9 mouse cellular contexts compared by ENCODE assay signal in genomic region chr4:53339125-53340020, GRCm38 (mm10).
DNase-seq lines count a peak whose midpoint lies in the region; ATAC-seq and TF ChIP-seq lines count a peak whose summit lies in the region.
"Had no signal": no experiment of that assay in that cellular context is flagged by ENCODE, and none has a peak within 500 bp of the region (broad histone marks: within the 10 kb centered on the region; RNA-seq: fewer than 3 reads in every experiment).

No protein-coding gene starts in this region.

- H3K4me2 ChIP-seq in kidney, postnatal 0 days (ENCODE audit: low read length), result no peak overlapping the region
- H3K4me2 ChIP-seq: liver, embryonic 13.5 days had no signal

- H3K9ac ChIP-seq in heart, adult 2 months (ENCODE audit: low read depth, low read length), result no peak overlapping the region
- no peak overlapping the region for H3K9ac ChIP-seq in kidney, postnatal 0 days (ENCODE audit: low read depth, low read length)
- H3K9ac ChIP-seq: liver, embryonic 13.5 days had no signal

- no peak for TF ChIP-seq CTCF in heart, adult 2 months (IDR thresholded peaks at IDR 0.05)
- TF ChIP-seq CTCF in kidney, postnatal 0 days (IDR thresholded peaks at IDR 0.05; ENCODE audit: low read depth), result no peak
- no peak for TF ChIP-seq CTCF in thymus, adult 2 months (IDR thresholded peaks at IDR 0.05; ENCODE audit: borderline replicate concordance, control insufficient read depth, extremely low read depth, insufficient read depth, low read length, poor library complexity)

- TF ChIP-seq EP300 in heart, adult 2 months (IDR thresholded peaks at IDR 0.05; ENCODE audit: insufficient read depth, low read depth, low read length), result no peak

- H3K27ac ChIP-seq in heart, adult 2 months, result peak overlapping the region; percentile 32
- no peak overlapping the region; the same call in 1 of the 2 replicates for H3K27ac ChIP-seq in heart, embryonic 10.5 days
- H3K27ac ChIP-seq in kidney, postnatal 0 days, result 0 out of 2 replicates have a peak overlapping the region, but pooled peaks have one; percentile 34
- H3K27ac ChIP-seq in thymus, adult 2 months (ENCODE audit: control insufficient read depth, insufficient read depth, low read length), result no peak overlapping the region
- H3K27ac ChIP-seq: liver, embryonic 13.5 days had no signal

- intact Hi-C loops in heart, adult 2 months (cut with DNase I), result loop anchor here (5.0 kb wide), 2 partner anchors 77 to 182 kb away; partner anchors contain the start of gene Abca1

- H3K27me3 ChIP-seq in heart, adult 2 months (ENCODE audit: control insufficient read depth, insufficient read depth, low read length), result no peaks in the 10 kb centered on the region
- no peaks in the 10 kb centered on the region for H3K27me3 ChIP-seq in heart, embryonic 10.5 days (ENCODE audit: insufficient read depth, poor library complexity, severe bottlenecking)
- no peaks in the 10 kb centered on the region for H3K27me3 ChIP-seq in kidney, postnatal 0 days (ENCODE audit: insufficient read depth, low read length)
- no peaks in the 10 kb centered on the region for H3K27me3 ChIP-seq in thymus, adult 2 months (ENCODE audit: control insufficient read depth, insufficient read depth, low read length)
- H3K27me3 ChIP-seq: liver, embryonic 13.5 days had no signal

- no peaks in the 10 kb centered on the region for H3K9me3 ChIP-seq in heart, embryonic 10.5 days
- no peaks in the 10 kb centered on the region for H3K9me3 ChIP-seq in kidney, postnatal 0 days (replicated peaks; ENCODE audit: low read length)
- H3K9me3 ChIP-seq: liver, embryonic 13.5 days had no signal

- no peaks in the 10 kb centered on the region for H3K36me3 ChIP-seq in heart, adult 2 months (ENCODE audit: control insufficient read depth, insufficient read depth, low read length)
- H3K36me3 ChIP-seq in heart, embryonic 10.5 days, result no peaks in the 10 kb centered on the region
- no peaks in the 10 kb centered on the region for H3K36me3 ChIP-seq in kidney, postnatal 0 days (ENCODE audit: insufficient read depth, low read length)
- no peaks in the 10 kb centered on the region for H3K36me3 ChIP-seq in thymus, adult 2 months (ENCODE audit: control insufficient read depth, insufficient read depth, low read length)
- H3K36me3 ChIP-seq: liver, embryonic 13.5 days had no signal

- no peaks in the 10 kb centered on the region for H3K79me2 ChIP-seq in heart, adult 2 months (replicated peaks; ENCODE audit: control insufficient read depth, insufficient read depth, low read length)

- peak in 1 of 2 experiments; percentile 33 for DNase-seq in heart, adult 2 months
- no peak for DNase-seq in heart, embryonic 10.5 days (ENCODE audit: low spot score)
- DNase-seq in ovary, adult 18-20 months (ENCODE audit: low spot score), result peak; percentile 37
- DNase-seq in ovary, postnatal 10 days (ENCODE audit: low spot score), result no peak
- peak; percentile 21 for DNase-seq in kidney, postnatal 0 days (ENCODE audit: low spot score)
- DNase-seq in thymus, adult 2 months, result no peak
- DNase-seq in c-Kit-positive CD71-positive TER-119-positive erythroid progenitor cells, embryonic 14.5 days (ENCODE audit: low spot score), result no peak
- no peak for DNase-seq in left cerebral cortex, adult 11 months (ENCODE audit: low spot score)
- DNase-seq: liver, embryonic 13.5 days had no signal

- TF ChIP-seq POLR2A in heart, adult 2 months (IDR thresholded peaks at IDR 0.05; ENCODE audit: insufficient read depth, low read depth, low read length), result no peak
- no peak for TF ChIP-seq POLR2A in thymus, adult 2 months (IDR thresholded peaks at IDR 0.05; ENCODE audit: control insufficient read depth, extremely low read depth, insufficient read depth, low read length, poor library complexity)

- ATAC-seq in kidney, postnatal 0 days (replicated peaks; ENCODE audit: low FRiP score, low read depth), result no peak

- WGBS in heart, adult 2 months, result 37% methylated on average over 12 of the region's 12 CpGs
- 64% methylated on average over 12 of the region's 12 CpGs for WGBS in heart, embryonic 10.5 days
- WGBS in kidney, postnatal 0 days, result 55% methylated on average over 12 of the region's 12 CpGs
- 88% methylated on average over 12 of the region's 12 CpGs for WGBS in thymus, adult 2 months

- H3K4me3 ChIP-seq in heart, adult 2 months, result no peak overlapping the region
- no peak overlapping the region for H3K4me3 ChIP-seq in heart, embryonic 10.5 days
- H3K4me3 ChIP-seq in kidney, postnatal 0 days (replicated peaks; ENCODE audit: low read depth, low read length), result no peak overlapping the region
- no peak overlapping the region for H3K4me3 ChIP-seq in thymus, adult 2 months (ENCODE audit: control insufficient read depth, insufficient read depth, low read length)
- H3K4me3 ChIP-seq: liver, embryonic 13.5 days had no signal

- peaks cover 8% of the 10 kb centered on the region for H3K4me1 ChIP-seq in heart, adult 2 months (ENCODE audit: control insufficient read depth, insufficient read depth, low read length)
- H3K4me1 ChIP-seq in heart, embryonic 10.5 days, result peaks cover 14% of the 10 kb centered on the region
- H3K4me1 ChIP-seq in kidney, postnatal 0 days (replicated peaks; ENCODE audit: insufficient read depth, low read length), result no peaks in the 10 kb centered on the region
- peaks cover 4% of the 10 kb centered on the region; the same call in 1 of the 2 replicates for H3K4me1 ChIP-seq in thymus, adult 2 months (replicated peaks; ENCODE audit: control insufficient read depth, insufficient read depth, low read length)
- H3K4me1 ChIP-seq: liver, embryonic 13.5 days had no signal

Comparison
In these comparisons a context has a peak if more than half of its experiments do, and no peak if none do; other contexts are left out.
1. DNase-seq: peak in ovary, adult 18-20 months (single experiment) and kidney, postnatal 0 days (single experiment); none in heart, embryonic 10.5 days (single experiment), ovary, postnatal 10 days (single experiment), thymus, adult 2 months (single experiment), c-Kit-positive CD71-positive TER-119-positive erythroid progenitor cells, embryonic 14.5 days (single experiment) and left cerebral cortex, adult 11 months (single experiment).
2. H3K27ac ChIP-seq: peak in heart, adult 2 months (single experiment) and kidney, postnatal 0 days (single experiment); none in heart, embryonic 10.5 days (single experiment) and thymus, adult 2 months (single experiment).